ENCODE assay signal across 9 mouse cellular contexts in the genomic region with DNA sequence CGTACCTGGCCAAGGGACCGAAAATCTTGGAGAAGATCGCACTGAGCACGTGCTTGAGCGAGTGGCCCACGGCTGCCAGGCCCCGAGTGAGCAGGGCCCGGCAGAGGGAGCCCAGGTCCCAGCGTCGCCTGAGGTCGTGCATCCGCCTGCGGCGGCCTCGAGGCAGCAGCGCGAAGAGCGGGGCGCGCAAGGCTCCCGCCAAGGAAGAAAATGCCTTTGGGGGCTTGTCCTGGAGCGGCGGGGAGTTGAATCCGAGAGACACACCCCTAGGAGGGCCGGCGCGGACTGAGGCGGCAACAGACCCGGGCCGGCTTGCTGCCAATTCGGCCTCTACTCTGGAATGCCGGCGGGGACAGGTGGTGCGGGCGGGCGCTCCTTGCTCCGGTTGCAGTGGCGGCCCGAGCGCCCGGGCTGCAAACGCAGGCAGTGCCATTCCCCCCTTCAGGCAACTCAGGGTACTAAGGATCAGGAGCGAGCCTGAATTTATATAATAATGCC. TPM values are rescaled to one million over a fixed set of nuclear protein-coding genes. Genes with fewer than 3 reads are reported as not detected.
DNase-seq lines count a peak whose midpoint lies in the region; ATAC-seq and TF ChIP-seq lines count a peak whose summit lies in the region.
"Had no signal": no experiment of that assay in that cellular context is flagged by ENCODE, and none has a peak within 500 bp of the region (broad histone marks: within the 10 kb centered on the region; RNA-seq: fewer than 3 reads in every experiment).

No protein-coding gene starts in this region.

- peak; percentile 17 to 33 for DNase-seq in left cerebral cortex, adult 2 months (ENCODE audit: extremely low spot score in 1 of 2, low spot score in 2 of 2)
- DNase-seq in left cerebral cortex, adult 11 months (ENCODE audit: low spot score) = no peak
- peak; percentile 65 to 72 for DNase-seq in cerebellum, adult 18-20 months
- peak; percentile 55 for DNase-seq in forelimb bud, embryonic 11.5 days (ENCODE audit: low read depth, low spot score)
- peak; percentile 64 for DNase-seq in limb, embryonic 14.5 days (ENCODE audit: low spot score)
- DNase-seq in ovary, adult 18-20 months (ENCODE audit: low spot score) = peak; percentile 6

- peaks cover 20% of the 10 kb centered on the region; the same call in 1 of the 2 replicates for H3K27me3 ChIP-seq in intestine, embryonic 16.5 days (replicated peaks; ENCODE audit: control insufficient read depth, insufficient read depth, low read length)
- H3K27me3 ChIP-seq in limb, embryonic 14.5 days (ENCODE audit: control insufficient read depth, insufficient read depth, low read length) = 0 out of 2 replicates have a peak, but pooled peaks cover 8% of the 10 kb centered on the region

- peak; percentile 81 for ATAC-seq in intestine, embryonic 16.5 days
- ATAC-seq in limb, embryonic 14.5 days (ENCODE audit: low FRiP score, low read depth) = peak; percentile 73
- no peak for ATAC-seq in monocyte, adult 5-6 weeks (replicated peaks; ENCODE audit: insufficient number of reproducible peaks, low FRiP score, low TSS enrichment, poor library complexity, severe bottlenecking)

- peak overlapping the region; percentile 89 for H3K4me2 ChIP-seq in intestine, embryonic 16.5 days (ENCODE audit: low read depth, low read length)
- H3K4me2 ChIP-seq in limb, embryonic 14.5 days (replicated peaks; ENCODE audit: low read depth, low read length, severe bottlenecking) = peak overlapping the region; percentile 77

- H3K9ac ChIP-seq in intestine, embryonic 16.5 days (ENCODE audit: low read depth, low read length) = peak overlapping the region; percentile 63
- H3K9ac ChIP-seq in limb, embryonic 14.5 days (ENCODE audit: low read depth, low read length, severe bottlenecking) = peak overlapping the region; percentile 65

- no peak for TF ChIP-seq POLR2A in limb, embryonic 14.5 days (IDR thresholded peaks at IDR 0.05; ENCODE audit: borderline replicate concordance, extremely low read depth, insufficient read depth, insufficient read length)

- peak overlapping the region; percentile 53 for H3K4me3 ChIP-seq in left cerebral cortex, adult 2 months
- H3K4me3 ChIP-seq in intestine, embryonic 16.5 days (ENCODE audit: low read length) = peak overlapping the region; percentile 55
- peak overlapping the region; percentile 54 for H3K4me3 ChIP-seq in limb, embryonic 14.5 days (replicated peaks; ENCODE audit: low read length)

- 24% methylated on average over 41 of the region's 43 CpGs for WGBS in intestine, embryonic 16.5 days
- WGBS in limb, embryonic 14.5 days = 10% methylated on average over 33 of the region's 43 CpGs

- peak; percentile 5; the same call in 1 of the 2 replicates for TF ChIP-seq CTCF in left cerebral cortex, adult 2 months (IDR thresholded peaks at IDR 0.05)

- H3K27ac ChIP-seq in left cerebral cortex, adult 2 months = no peak overlapping the region
- H3K27ac ChIP-seq in intestine, embryonic 16.5 days (ENCODE audit: low read length) = no peak overlapping the region
- peak overlapping the region; percentile 26; the same call in 1 of the 2 replicates for H3K27ac ChIP-seq in limb, embryonic 14.5 days (replicated peaks; ENCODE audit: low read depth, low read length)

- intact Hi-C loops in left cerebral cortex, adult 2 months (cut with DNase I) = no loop called here

- H3K9me3 ChIP-seq in intestine, embryonic 16.5 days (ENCODE audit: control insufficient read depth, low read length) = no peaks in the 10 kb centered on the region
- no peaks in the 10 kb centered on the region for H3K9me3 ChIP-seq in limb, embryonic 14.5 days (ENCODE audit: control insufficient read depth, low read length)
- H3K9me3 ChIP-seq: G1E had no signal

- no peaks in the 10 kb centered on the region for H3K4me1 ChIP-seq in intestine, embryonic 16.5 days (ENCODE audit: control insufficient read depth, insufficient read depth, low read length)
- 0 out of 2 replicates have a peak, but pooled peaks cover 3% of the 10 kb centered on the region for H3K4me1 ChIP-seq in limb, embryonic 14.5 days (ENCODE audit: control insufficient read depth, insufficient read depth, low read length)

- H3K36me3 ChIP-seq in intestine, embryonic 16.5 days (ENCODE audit: control insufficient read depth, insufficient read depth, low read length) = no peaks in the 10 kb centered on the region
- no peaks in the 10 kb centered on the region for H3K36me3 ChIP-seq in limb, embryonic 14.5 days (ENCODE audit: control insufficient read depth, insufficient read depth, low read length)
- H3K36me3 ChIP-seq: G1E had no signal

RNA-seq across cellular contexts. Expression of a gene that starts 0.4 kb away (rescaled TPM):
- total RNA-seq in left cerebral cortex, adult 2 months (2021) = 10 to 100 TPM; 32.3 to 37.6 TPM
- polyA plus RNA-seq in intestine, embryonic 16.5 days (2015; fragmentation: Nextera tagmentation; extraction: Ambion mirVana) = 4.3 and 4.4 TPM in 2 replicates
- polyA plus RNA-seq in limb, embryonic 14.5 days (2012; rRNA removed) = 19.3 and 27.7 TPM in 2 replicates
- 27.0 and 29.7 TPM in 2 replicates for polyA plus RNA-seq in limb, embryonic 14.5 days (2014; fragmentation: Nextera tagmentation; extraction: Ambion mirVana)
- total RNA-seq in monocyte, adult 5-6 weeks (2017) = not detected in 3 replicates
- polyA plus RNA-seq: G1E had no signal

Comparison
In these comparisons a context has a peak if more than half of its experiments do, and no peak if none do; other contexts are left out.
1. RNA of a gene that starts 0.4 kb away (total RNA-seq): 32.3 to 37.6 TPM in left cerebral cortex, adult 2 months; not detected in monocyte, adult 5-6 weeks; every median in the first group is over 10 times any median in the second.
2. Peak in every context shown above with its lines, with median percentiles within 50 percentile points of each other: H3K4me3 ChIP-seq.